16 mouse cellular contexts compared by ENCODE assay signal in the genomic region with DNA sequence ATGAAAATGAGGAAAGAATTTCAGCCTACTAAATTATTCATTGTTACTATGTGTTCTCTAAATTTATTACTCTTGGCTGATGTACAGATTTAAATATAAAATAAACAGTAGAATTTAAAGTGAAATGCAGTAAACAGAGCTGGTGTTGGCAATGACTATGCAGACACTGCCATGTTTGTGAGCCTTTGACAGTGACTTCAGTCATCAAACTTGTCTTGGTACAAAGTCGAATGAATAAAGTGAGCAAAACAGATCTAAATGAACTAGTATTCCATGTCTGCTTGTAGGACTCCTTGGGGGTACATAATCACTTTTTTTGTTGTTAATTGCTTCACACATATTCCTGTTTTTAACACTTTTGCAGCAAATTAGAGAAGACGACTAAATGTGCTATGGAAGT.
A peak's percentile ranks its signal among the peaks of the same experiment; 100 is the strongest.
DNase-seq lines count a peak whose midpoint lies in the region; ATAC-seq and TF ChIP-seq lines count a peak whose summit lies in the region.
"Had no signal": no experiment of that assay in that cellular context is flagged by ENCODE, and none has a peak within 500 bp of the region (broad histone marks: within the 10 kb centered on the region; RNA-seq: fewer than 3 reads in every experiment).

No protein-coding gene starts in this region.

- WGBS in forebrain, embryonic 15.5 days: 56% methylated on average over 2 of the region's 2 CpGs
- WGBS in forebrain, embryonic 10.5 days: 83% methylated on average over 2 of the region's 2 CpGs
- WGBS in forebrain, postnatal 0 days: 39% methylated on average over 2 of the region's 2 CpGs
- WGBS in forebrain, embryonic 13.5 days: 64% methylated on average over 2 of the region's 2 CpGs
- 70% methylated on average over 2 of the region's 2 CpGs for WGBS in kidney, embryonic 14.5 days

- DNase-seq in forebrain, embryonic 10.5 days (ENCODE audit: extremely low spot score, low spot score): no peak
- DNase-seq in forebrain, postnatal 0 days: peak; percentile 20
- DNase-seq in brain, embryonic 18.5 days (ENCODE audit: low read depth, low spot score): peak; percentile 8
- DNase-seq: adrenal gland, adult 2 months; adrenal gland, postnatal 14 days; adrenal gland, postnatal 36 days; cerebellum, adult 11-12 months; cerebellum, adult 2 months; cerebellum, adult 9-10 months; cerebellum, postnatal 10 days; cerebellum, postnatal 25 days had no signal

- H3K36me3 ChIP-seq in forebrain, embryonic 15.5 days: no peaks in the 10 kb centered on the region
- H3K36me3 ChIP-seq in forebrain, embryonic 10.5 days (replicated peaks): no peaks in the 10 kb centered on the region
- no peaks in the 10 kb centered on the region for H3K36me3 ChIP-seq in forebrain, postnatal 0 days (ENCODE audit: insufficient read depth)
- H3K36me3 ChIP-seq in forebrain, embryonic 13.5 days (ENCODE audit: poor library complexity, severe bottlenecking): no peaks in the 10 kb centered on the region
- no peaks in the 10 kb centered on the region for H3K36me3 ChIP-seq in kidney, embryonic 14.5 days (ENCODE audit: control insufficient read depth, insufficient read depth, low read length)
- H3K36me3 ChIP-seq: embryonic facial prominence, embryonic 10.5 days; embryonic facial prominence, embryonic 12.5 days had no signal

- no peak overlapping the region for H3K9ac ChIP-seq in forebrain, embryonic 15.5 days (replicated peaks)
- no peak overlapping the region for H3K9ac ChIP-seq in forebrain, postnatal 0 days
- no peak overlapping the region for H3K9ac ChIP-seq in forebrain, embryonic 13.5 days
- no peak overlapping the region for H3K9ac ChIP-seq in kidney, embryonic 14.5 days (ENCODE audit: low read depth, low read length)
- H3K9ac ChIP-seq: embryonic facial prominence, embryonic 12.5 days had no signal

- no peak overlapping the region for H3K27ac ChIP-seq in forebrain, embryonic 15.5 days (replicated peaks)
- no peak overlapping the region for H3K27ac ChIP-seq in forebrain, embryonic 10.5 days
- H3K27ac ChIP-seq in forebrain, postnatal 0 days (ENCODE audit: low read depth, low read length): no peak overlapping the region
- H3K27ac ChIP-seq in forebrain, embryonic 13.5 days: no peak overlapping the region
- H3K27ac ChIP-seq in kidney, embryonic 14.5 days (ENCODE audit: low read depth, low read length): no peak overlapping the region
- H3K27ac ChIP-seq: embryonic facial prominence, embryonic 10.5 days; embryonic facial prominence, embryonic 12.5 days had no signal

- no peak overlapping the region for H3K4me2 ChIP-seq in forebrain, embryonic 15.5 days (replicated peaks)
- H3K4me2 ChIP-seq in forebrain, postnatal 0 days (ENCODE audit: low read depth): no peak overlapping the region
- no peak overlapping the region for H3K4me2 ChIP-seq in forebrain, embryonic 13.5 days
- H3K4me2 ChIP-seq in kidney, embryonic 14.5 days (replicated peaks; ENCODE audit: low read depth, low read length): no peak overlapping the region
- H3K4me2 ChIP-seq: embryonic facial prominence, embryonic 12.5 days had no signal

- ATAC-seq in forebrain, embryonic 15.5 days (replicated peaks): 0 out of 2 replicates have a peak, but pooled peaks have one; percentile 43
- ATAC-seq in forebrain, postnatal 0 days: peak; percentile 76
- no peak for ATAC-seq in forebrain, embryonic 13.5 days
- ATAC-seq in kidney, embryonic 14.5 days (ENCODE audit: low FRiP score, low TSS enrichment): no peak

- no peaks in the 10 kb centered on the region for H3K27me3 ChIP-seq in forebrain, embryonic 15.5 days
- H3K27me3 ChIP-seq in forebrain, embryonic 10.5 days (ENCODE audit: poor library complexity, severe bottlenecking): no peaks in the 10 kb centered on the region
- H3K27me3 ChIP-seq in forebrain, postnatal 0 days (ENCODE audit: insufficient read depth, low read length): no peaks in the 10 kb centered on the region
- H3K27me3 ChIP-seq in forebrain, embryonic 13.5 days: no peaks in the 10 kb centered on the region
- H3K27me3 ChIP-seq in kidney, embryonic 14.5 days (ENCODE audit: control insufficient read depth, insufficient read depth, low read length): no peaks in the 10 kb centered on the region
- H3K27me3 ChIP-seq: embryonic facial prominence, embryonic 12.5 days had no signal

- TF ChIP-seq CTCF in forebrain, postnatal 0 days (IDR thresholded peaks at IDR 0.05; ENCODE audit: low read depth): no peak

- H3K4me1 ChIP-seq in forebrain, embryonic 15.5 days: peaks cover 5% of the 10 kb centered on the region; the same call in 1 of the 2 replicates
- H3K4me1 ChIP-seq in forebrain, embryonic 10.5 days: peaks cover 4% of the 10 kb centered on the region; the same call in 1 of the 2 replicates
- no peaks in the 10 kb centered on the region for H3K4me1 ChIP-seq in forebrain, postnatal 0 days (ENCODE audit: insufficient read depth)
- H3K4me1 ChIP-seq in forebrain, embryonic 13.5 days: no peaks in the 10 kb centered on the region
- H3K4me1 ChIP-seq in kidney, embryonic 14.5 days (ENCODE audit: control insufficient read depth, insufficient read depth, low read length): no peaks in the 10 kb centered on the region
- H3K4me1 ChIP-seq: embryonic facial prominence, embryonic 10.5 days; embryonic facial prominence, embryonic 12.5 days had no signal

- H3K4me3 ChIP-seq in forebrain, embryonic 15.5 days: no peak overlapping the region
- no peak overlapping the region for H3K4me3 ChIP-seq in forebrain, embryonic 10.5 days
- H3K4me3 ChIP-seq in forebrain, postnatal 0 days (ENCODE audit: low read depth, low read length): no peak overlapping the region
- H3K4me3 ChIP-seq in forebrain, embryonic 13.5 days: no peak overlapping the region
- H3K4me3 ChIP-seq in kidney, embryonic 14.5 days (ENCODE audit: low read length): no peak overlapping the region
- H3K4me3 ChIP-seq: embryonic facial prominence, embryonic 10.5 days; embryonic facial prominence, embryonic 12.5 days had no signal

- H3K9me3 ChIP-seq in forebrain, embryonic 15.5 days: no peaks in the 10 kb centered on the region
- no peaks in the 10 kb centered on the region for H3K9me3 ChIP-seq in forebrain, embryonic 10.5 days
- no peaks in the 10 kb centered on the region for H3K9me3 ChIP-seq in forebrain, postnatal 0 days (ENCODE audit: low read length)
- H3K9me3 ChIP-seq in forebrain, embryonic 13.5 days (replicated peaks): no peaks in the 10 kb centered on the region
- H3K9me3 ChIP-seq in kidney, embryonic 14.5 days (ENCODE audit: control insufficient read depth, low read length): no peaks in the 10 kb centered on the region
- H3K9me3 ChIP-seq: embryonic facial prominence, embryonic 10.5 days; embryonic facial prominence, embryonic 12.5 days had no signal

Comparison
In these comparisons a context has a peak if more than half of its experiments do, and no peak if none do; other contexts are left out.
1. ATAC-seq: peak in forebrain, embryonic 15.5 days (single experiment) and forebrain, postnatal 0 days (single experiment); none in forebrain, embryonic 13.5 days (single experiment) and kidney, embryonic 14.5 days (single experiment).